Mouse (Mus musculus) forebrain, postnatal 0 days (tissue): ENCODE measurements around the gene Adra1b. TPM values are rescaled to one million over a fixed set of nuclear protein-coding genes. Genes with fewer than 3 reads are reported as not detected.

Source experiments
- ATAC-seq: fragments of 200-750 bp; cut with Nextera tagmentation; 2 replicates; pipeline ENCODE4 v1.8.0; 2017; ENCODE audit warnings: mild to moderate bottlenecking, moderate library complexity
- DNase-seq: peaks from one replicate; pipeline ENCODE4 v3.0.0-alpha.2; 2015
- H3K27ac ChIP-seq: fragments of 300-500 bp; sonication (generic); 2 replicates; pipeline ENCODE4 v1.5.1; 2014; ENCODE audit warnings: low read depth, mild to moderate bottlenecking, antibody characterized with exemption, low read length, moderate library complexity, mixed read lengths
- H3K27me3 ChIP-seq: fragments of 300-500 bp; sonication (generic); 2 replicates; pipeline ENCODE4 v1.6.1; 2014; ENCODE audit warnings: mild to moderate bottlenecking, low read length, mixed read lengths; ENCODE audit not compliant: insufficient read depth
- H3K36me3 ChIP-seq: fragments of 300-500 bp; sonication (generic); 2 replicates; pipeline ENCODE4 v1.6.1; 2014; ENCODE audit warnings: mild to moderate bottlenecking, moderate library complexity; ENCODE audit not compliant: insufficient read depth
- H3K4me1 ChIP-seq: fragments of 300-500 bp; sonication (generic); 2 replicates; pipeline ENCODE4 v1.6.1; 2014; ENCODE audit warnings: antibody characterized with exemption; ENCODE audit not compliant: insufficient read depth
- H3K4me2 ChIP-seq: fragments of 300-500 bp; sonication (generic); 2 replicates; pipeline ENCODE4 v1.6.1; 2014; ENCODE audit warnings: low read depth, mild to moderate bottlenecking, moderate library complexity
- H3K4me3 ChIP-seq: fragments of 300-500 bp; sonication (generic); 2 replicates; pipeline ENCODE4 v1.5.1; 2014; ENCODE audit warnings: low read depth, low read length, mixed read lengths
- H3K9ac ChIP-seq: fragments of 300-500 bp; sonication (generic); 2 replicates; pipeline ENCODE4 v1.6.1; 2014; ENCODE audit warnings: mild to moderate bottlenecking
- H3K9me3 ChIP-seq: fragments of 300-500 bp; sonication (generic); 2 replicates; pipeline ENCODE4 v1.6.1; 2016; ENCODE audit warnings: low read length
- CTCF ChIP-seq: sonication (generic); IDR thresholded peaks from 2 replicates; pipeline ENCODE4 v1.5.1; 2016; ENCODE audit warnings: antibody characterized with exemption, control low read depth, low read depth
- WGBS: fragments of 180-500 bp; shearing (Covaris S2); extraction: QIAGEN DNeasy Blood & Tissue Kit; methylation state at CpG from one replicate; pipeline ENCODE4 v1.1.7; 2014; 5-methylcytosine and 5-hydroxymethylcytosine counted together
- polyA plus RNA-seq: library from polyadenylated mRNA; unstranded; fragments of >200 nt; fragmentation: Nextera tagmentation; extraction: Ambion mirVana; gene quantifications from 2 replicates; pipeline ENCODE4 v1.2.1, GENCODE M21; 2015
- total RNA-seq: library from RNA; depleted of rRNA; stranded (reverse); fragments of >200 nt; gene quantifications from 2 replicates; pipeline ENCODE4 v1.2.3, GENCODE M21; 2014; rRNA removed

Adra1b gene
- total RNA-seq (7.2 and 12.1 TPM in 2 replicates), polyA plus RNA-seq (4.1 and 6.5 TPM in 2 replicates)

- ATAC-seq (no peak), DNase-seq (no peak)
- Histone ChIP-seq H3K9me3 (no peaks in the 10 kb centered on the region), H3K36me3 (no peaks in the 10 kb centered on the region), H3K4me3 (no peak within 1 kb of the TSS), H3K27me3 (no peaks in the 10 kb centered on the region), H3K9ac (no peak within 1 kb of the TSS), H3K4me2 (no peak within 1 kb of the TSS), H3K4me1 (no peaks in the 10 kb centered on the region), H3K27ac (no peak within 1 kb of the TSS)
- WGBS = 85% methylated on average over 6 of the region's 6 CpGs
- TF ChIP-seq CTCF = no peak
Measured at GRCm38 (mm10) chr11:43901051-43901654, at the start of gene Adra1b. Adra1b (minus strand) TSS chr11:43901210.

- ATAC-seq (no peak), DNase-seq (no peak)
- Histone ChIP-seq H3K27me3 (no peaks in the 10 kb centered on the region), H3K4me1 (no peaks in the 10 kb centered on the region), H3K9me3 (no peaks in the 10 kb centered on the region), H3K4me3 (no peak overlapping the region), H3K9ac (no peak overlapping the region), H3K4me2 (no peak overlapping the region), H3K27ac (no peak overlapping the region), H3K36me3 (no peaks in the 10 kb centered on the region)
- WGBS = 78% methylated on average over 1 of the region's 1 CpGs
- no peak for TF ChIP-seq CTCF
Measured at GRCm38 (mm10) chr11:43950274-43950673, 49.3 kb upstream of the Adra1b start.

- TF ChIP-seq CTCF = no peak
- H3K4me3 ChIP-seq = no peak overlapping the region
- no peak overlapping the region for H3K4me2 ChIP-seq
- no peak overlapping the region for H3K9ac ChIP-seq
- WGBS = 85% methylated on average over 2 of the region's 2 CpGs
- DNase-seq (no peak), ATAC-seq (no peak)
- no peaks in the 10 kb centered on the region for H3K36me3 ChIP-seq
- H3K27me3 ChIP-seq = no peaks in the 10 kb centered on the region
- no peak overlapping the region for H3K27ac ChIP-seq
- no peaks in the 10 kb centered on the region for H3K9me3 ChIP-seq
- H3K4me1 ChIP-seq = no peaks in the 10 kb centered on the region
Measured at GRCm38 (mm10) chr11:43943781-43944180, 42.8 kb upstream of the Adra1b start.

GRCm38 (mm10) chr11:43943167-43943566, 42.2 kb upstream of the Adra1b start:
- no peak overlapping the region for H3K4me3 ChIP-seq
- ATAC-seq (no peak), DNase-seq (no peak)
- H3K9ac ChIP-seq = no peak overlapping the region
- no peaks in the 10 kb centered on the region for H3K36me3 ChIP-seq
- H3K4me1 ChIP-seq = no peaks in the 10 kb centered on the region
- no peak for TF ChIP-seq CTCF
- H3K9me3 ChIP-seq = no peaks in the 10 kb centered on the region
- H3K27ac ChIP-seq = no peak overlapping the region
- WGBS = 88% methylated on average over 1 of the region's 1 CpGs
- no peak overlapping the region for H3K4me2 ChIP-seq
- no peaks in the 10 kb centered on the region for H3K27me3 ChIP-seq

- Histone ChIP-seq H3K4me1 (no peaks in the 10 kb centered on the region), H3K9me3 (no peaks in the 10 kb centered on the region), H3K4me2 (no peak overlapping the region), H3K9ac (no peak overlapping the region), H3K27me3 (no peaks in the 10 kb centered on the region), H3K27ac (no peak overlapping the region), H3K4me3 (no peak overlapping the region), H3K36me3 (no peaks in the 10 kb centered on the region)
- WGBS = 82% methylated on average over 6 of the region's 6 CpGs
- ATAC-seq (no peak), DNase-seq (no peak)
- TF ChIP-seq CTCF = no peak
Measured at GRCm38 (mm10) chr11:43940501-43941202, 39.6 kb upstream of the Adra1b start.

- Histone ChIP-seq H3K36me3 (no peaks in the 10 kb centered on the region), H3K27ac (no peak overlapping the region), H3K27me3 (no peaks in the 10 kb centered on the region), H3K4me2 (no peak overlapping the region), H3K9me3 (no peaks in the 10 kb centered on the region), H3K4me3 (no peak overlapping the region), H3K9ac (no peak overlapping the region), H3K4me1 (no peaks in the 10 kb centered on the region)
- 92% methylated on average over 2 of the region's 2 CpGs for WGBS
- TF ChIP-seq CTCF = no peak
- ATAC-seq (no peak), DNase-seq (no peak)
Measured at GRCm38 (mm10) chr11:43936023-43936422, 35.0 kb upstream of the Adra1b start.

GRCm38 (mm10) chr11:43933480-43933879, 32.5 kb upstream of the Adra1b start:
- no peak overlapping the region for H3K9ac ChIP-seq
- H3K4me2 ChIP-seq = no peak overlapping the region
- H3K9me3 ChIP-seq = no peaks in the 10 kb centered on the region
- no peaks in the 10 kb centered on the region for H3K36me3 ChIP-seq
- WGBS = 82% methylated on average over 6 of the region's 6 CpGs
- H3K27me3 ChIP-seq = no peaks in the 10 kb centered on the region
- H3K4me3 ChIP-seq = no peak overlapping the region
- ATAC-seq (no peak), DNase-seq (no peak)
- no peaks in the 10 kb centered on the region for H3K4me1 ChIP-seq
- no peak for TF ChIP-seq CTCF
- no peak overlapping the region for H3K27ac ChIP-seq
